Mouse (Mus musculus): ENCODE results near the gene Lrrc71.

GRCm38 (mm10) chr3:87783282-87784023 lies 35.0 kb upstream of the Lrrc71 start:
- TF ChIP-seq CTCF (IDR thresholded peaks at IDR 0.05; ENCODE audit: control insufficient read depth, insufficient read depth, insufficient read length), result no peak
- TF ChIP-seq MYOD1 (IDR thresholded peaks at IDR 0.05; ENCODE audit: control insufficient read depth, insufficient read length, low read depth), result no peak
- TF ChIP-seq USF1 (IDR thresholded peaks at IDR 0.05; ENCODE audit: low read depth), result no peak
- no peak for TF ChIP-seq MYOG (IDR thresholded peaks at IDR 0.05; ENCODE audit: control insufficient read depth, extremely low read depth, insufficient read length)
- TF ChIP-seq MAX (IDR thresholded peaks at IDR 0.05), result no peak

Data from C2C12 (cell line).